Mouse (Mus musculus) CH12F3 (cell line): ENCODE data around the gene Abr.

Experiments used
- in situ Hi-C: fragments of 300-500 bp; cut with MboI; formaldehyde crosslinking; loops from 2 replicates; pipeline ENCODE4 v1.14.3; 2020; ENCODE audit warnings: low sequenced_read_pairs

The Abr gene

DNA sequence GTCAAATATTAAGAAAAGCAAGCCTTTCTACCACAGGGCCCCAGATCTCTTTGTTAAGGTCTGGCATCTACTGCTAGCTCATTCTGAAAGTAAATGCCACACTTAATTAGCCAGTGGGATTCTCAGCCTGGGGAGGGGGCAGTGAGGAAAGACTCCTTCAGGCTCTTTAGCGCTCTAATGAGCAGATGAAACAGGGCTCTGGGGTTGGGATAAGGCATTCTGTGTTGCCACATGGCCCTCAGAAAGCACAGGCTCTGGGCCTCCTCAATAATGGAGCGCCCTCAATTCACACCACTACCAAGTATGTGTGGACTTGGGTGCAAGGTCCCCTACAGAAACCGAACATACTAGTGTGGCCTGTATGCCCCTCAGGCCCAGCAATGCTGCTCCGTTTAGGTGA lies 237.1 kb downstream of the Abr start:
- in situ Hi-C loops: no loop called here

DNA sequence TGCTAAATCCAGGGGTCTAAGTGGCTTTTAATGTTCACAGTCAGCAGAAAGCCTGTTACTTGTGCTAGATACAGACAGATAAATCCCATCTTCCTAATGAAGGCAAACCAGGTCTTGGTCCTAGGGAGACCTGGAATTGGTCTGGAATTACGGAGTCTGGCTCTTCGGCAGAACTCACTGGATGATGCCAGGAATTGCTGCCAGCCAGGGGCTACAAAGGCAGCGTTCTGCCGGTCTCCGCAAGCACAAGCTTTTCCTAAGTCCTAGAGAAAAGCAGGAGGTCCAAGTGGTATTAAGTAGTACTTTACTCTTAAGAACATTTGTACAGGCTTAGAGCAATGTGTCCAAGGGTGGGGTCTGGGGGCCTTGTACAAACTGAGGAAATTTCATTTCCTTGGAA lies 237.8 kb downstream of the Abr start:
- in situ Hi-C loops: no loop called here

DNA sequence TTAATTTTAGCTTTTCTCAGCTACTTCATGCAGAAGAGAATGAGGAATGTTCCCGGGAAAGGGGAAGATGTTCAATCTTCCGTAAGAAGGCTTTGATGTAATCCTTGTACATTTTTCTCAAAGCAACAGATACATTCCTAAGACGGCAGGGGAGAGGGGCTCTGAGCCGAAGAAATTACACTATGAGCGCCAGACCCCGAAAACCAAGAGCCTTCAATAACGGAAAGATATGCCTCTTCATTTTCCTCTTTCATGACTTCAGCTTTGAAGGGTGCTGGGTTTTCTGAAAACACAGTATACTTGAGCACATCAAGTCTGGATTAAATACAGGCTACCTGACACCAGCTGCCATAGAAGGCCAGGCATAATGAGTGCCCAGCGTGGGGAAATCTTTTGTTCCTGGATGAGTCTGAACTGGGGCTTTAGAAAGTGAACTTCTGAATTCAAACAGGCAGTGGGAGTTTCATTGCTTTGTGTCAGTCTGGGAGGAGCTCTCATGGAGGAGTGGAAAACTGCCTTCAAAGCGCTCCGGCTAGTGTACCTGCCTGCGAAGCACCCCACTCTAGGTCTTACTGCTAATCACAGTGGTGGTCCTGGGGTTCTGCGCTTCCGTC lies 239.3 kb downstream of the Abr start:
- in situ Hi-C loops: no loop called here

DNA sequence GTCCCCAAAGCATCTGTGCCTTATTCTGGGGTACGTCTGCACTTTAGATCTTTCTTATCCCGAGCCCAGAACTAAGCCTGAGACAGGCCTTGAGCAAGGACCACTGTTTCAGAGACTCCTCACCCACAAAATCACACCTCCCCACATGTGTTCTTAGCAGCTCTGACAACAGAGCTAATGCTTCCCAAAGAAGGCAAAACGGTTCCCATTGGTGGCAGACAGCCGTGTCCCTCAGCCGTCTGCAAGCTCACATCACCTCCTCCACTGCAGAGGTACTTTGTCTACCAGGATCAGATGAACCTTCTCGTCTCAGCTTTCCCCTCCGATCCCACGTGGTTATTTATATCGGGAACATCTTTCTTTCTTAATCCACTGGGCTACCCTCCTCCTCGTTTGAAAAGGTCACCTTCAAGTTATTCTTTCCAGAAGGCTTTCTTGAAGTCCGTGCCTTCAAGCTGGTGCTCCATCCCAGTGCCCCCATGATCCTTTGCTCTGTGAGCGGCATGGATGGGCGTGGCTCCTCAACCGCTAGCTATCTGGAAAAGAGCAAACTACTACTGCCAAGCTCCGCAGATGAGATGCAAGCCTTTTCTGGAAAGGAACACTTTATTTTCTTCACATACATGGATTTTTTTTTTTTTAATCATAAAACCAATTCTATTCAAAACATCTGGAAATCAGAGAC lies 240.8 kb downstream of the Abr start:
- in situ Hi-C loops: no loop called here

DNA sequence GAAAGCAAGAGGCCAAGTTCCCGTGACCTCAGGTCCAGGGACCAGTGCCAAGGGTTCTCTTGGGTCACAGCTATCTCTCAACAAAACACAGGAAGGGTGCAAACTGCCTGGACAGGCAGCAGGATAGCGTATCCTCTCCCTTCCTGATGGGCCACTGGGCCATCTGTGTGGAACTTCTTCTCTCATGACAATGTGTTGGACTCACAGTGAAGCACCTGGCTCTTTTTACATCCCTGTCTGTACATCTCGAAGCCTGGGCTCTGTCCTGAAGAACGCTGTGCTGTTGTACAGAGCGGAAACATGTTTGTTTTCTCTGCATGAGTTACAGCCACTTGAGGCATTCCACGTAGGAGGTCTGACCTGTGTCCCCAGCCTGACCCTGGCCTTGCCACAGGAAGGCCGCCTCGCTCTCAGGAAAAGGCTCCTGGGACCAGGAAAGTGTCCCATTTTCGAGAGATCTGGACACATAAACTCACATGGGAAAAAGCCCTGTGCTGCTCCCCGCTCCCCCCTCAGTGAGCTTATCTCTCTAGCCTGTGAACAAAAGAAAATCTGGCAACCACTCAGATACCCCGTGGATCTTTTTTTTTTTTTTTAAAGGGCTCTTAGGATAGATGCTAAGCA lies 242.1 kb downstream of the Abr start:
- in situ Hi-C loops: no loop called here

DNA sequence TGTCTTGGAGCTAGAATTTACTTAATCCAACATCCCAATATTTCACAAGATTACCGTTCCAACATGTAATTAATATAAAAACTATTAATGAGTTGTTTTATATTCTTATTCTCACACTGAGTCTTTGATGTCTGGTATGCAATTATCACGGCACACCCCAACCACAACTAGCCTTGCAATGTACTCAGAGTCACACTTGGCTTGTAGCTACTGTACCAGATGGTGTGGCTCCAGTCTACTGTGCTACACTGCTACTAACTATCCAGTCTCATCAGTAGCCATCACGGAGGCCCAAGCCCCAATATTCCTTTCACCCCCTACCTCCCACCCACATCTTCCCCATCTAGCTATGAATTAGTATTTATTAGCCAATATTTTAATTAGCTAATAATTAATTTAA lies 245.7 kb downstream of the Abr start:
- in situ Hi-C loops: no loop called here

DNA sequence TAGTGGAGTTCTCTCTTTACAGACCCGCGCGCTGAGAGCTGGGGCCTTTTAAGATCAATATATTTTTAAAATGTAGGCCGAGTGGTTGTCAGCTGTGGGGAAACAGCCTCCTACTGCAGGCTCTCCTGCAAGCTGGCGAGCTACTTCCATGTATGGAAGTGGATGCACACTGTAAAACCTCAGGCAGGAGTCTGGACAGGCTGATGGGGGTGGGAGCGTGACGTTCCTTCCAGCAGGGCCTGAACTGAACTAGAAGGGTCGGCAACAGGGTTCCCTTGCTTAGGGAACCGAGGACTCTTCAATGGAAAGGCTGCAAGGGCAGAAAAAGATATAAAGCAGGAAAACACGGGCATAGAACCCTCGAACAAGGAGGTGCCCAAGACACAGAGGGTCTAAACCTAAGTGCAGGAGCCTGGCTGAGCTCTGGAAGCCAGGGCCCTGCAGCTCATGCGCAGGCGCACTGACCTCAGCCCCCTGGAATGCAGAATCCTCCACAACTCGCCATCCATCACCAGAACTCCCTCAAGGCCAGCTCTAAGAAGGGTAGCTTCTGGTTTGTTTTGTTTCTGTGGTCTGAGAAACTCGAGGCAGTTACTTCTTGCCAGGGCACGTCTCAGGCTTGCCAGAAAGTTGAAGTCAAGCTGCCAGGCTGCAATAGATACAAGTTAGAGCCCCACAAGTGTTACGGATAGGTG lies 247.5 kb downstream of the Abr start:
- in situ Hi-C loops: no loop called here

DNA sequence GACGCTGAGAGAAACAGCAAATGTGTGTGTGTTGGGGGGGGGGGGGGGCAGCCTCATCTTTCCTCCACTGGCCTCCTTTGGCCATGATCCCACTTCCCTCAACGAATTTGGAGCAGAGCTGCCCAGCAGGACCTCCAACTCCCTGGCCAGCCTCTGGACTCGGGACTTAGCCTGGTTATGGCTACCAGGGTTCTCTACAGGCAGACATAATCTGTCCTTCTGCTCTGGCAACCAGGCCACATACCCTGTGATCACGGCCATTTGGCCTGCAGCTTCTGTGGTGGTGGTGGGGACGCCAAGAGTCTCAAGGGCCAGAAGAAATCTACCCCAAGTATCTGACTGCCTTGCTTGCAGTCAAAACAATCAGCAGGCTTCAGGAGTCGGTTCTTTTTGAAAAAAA lies 249.6 kb downstream of the Abr start:
- in situ Hi-C loops: no loop called here

DNA sequence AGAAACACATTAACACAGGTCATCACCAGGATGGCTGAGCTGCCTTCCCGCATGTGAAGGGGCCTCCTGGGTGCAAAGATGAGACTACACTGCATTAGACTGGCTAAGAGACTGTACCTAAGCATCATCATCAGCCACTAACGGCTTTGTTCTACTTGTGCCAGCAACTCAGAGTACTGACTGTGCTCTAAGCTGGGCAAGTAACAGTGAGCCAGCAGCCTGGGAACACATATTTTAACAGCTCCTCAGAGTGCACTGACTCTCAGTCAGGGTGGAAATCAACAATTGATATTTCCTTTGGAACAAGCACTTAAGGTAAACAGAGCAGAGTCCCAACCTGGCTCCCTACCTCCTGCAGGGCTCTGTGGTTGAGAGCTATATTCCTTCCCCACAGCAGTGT lies 250.0 kb downstream of the Abr start:
- in situ Hi-C loops: no loop called here

DNA sequence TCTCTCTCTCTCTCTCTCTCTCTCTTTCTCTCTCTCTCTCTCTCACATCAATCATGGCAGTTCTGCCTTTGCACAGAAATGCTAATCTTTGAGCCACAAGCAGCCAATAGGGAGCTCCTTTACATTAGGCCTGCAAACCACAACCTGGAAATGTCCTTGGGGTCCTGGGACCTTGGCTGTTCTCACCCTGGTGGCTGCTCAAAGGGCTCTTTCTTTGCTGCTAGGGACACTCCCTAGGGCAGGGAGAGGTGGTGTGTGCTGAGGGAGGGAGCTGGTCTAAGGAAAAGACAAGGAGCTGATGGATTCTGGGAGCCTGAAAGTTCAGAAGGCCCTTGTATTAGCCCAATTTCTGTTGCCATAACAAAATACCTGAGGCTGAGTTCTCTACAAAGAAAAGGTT lies 251.6 kb downstream of the Abr start:
- in situ Hi-C loops: no loop called here
